Mouse (Mus musculus): Measurements from ENCODE around the gene Eng. TPM values are rescaled to one million over a fixed set of nuclear protein-coding genes. Genes with fewer than 3 reads are reported as not detected.

Gene Eng
- polyA plus RNA-seq, 1 experiment from 2014 or later = 59.5 TPM

DNA sequence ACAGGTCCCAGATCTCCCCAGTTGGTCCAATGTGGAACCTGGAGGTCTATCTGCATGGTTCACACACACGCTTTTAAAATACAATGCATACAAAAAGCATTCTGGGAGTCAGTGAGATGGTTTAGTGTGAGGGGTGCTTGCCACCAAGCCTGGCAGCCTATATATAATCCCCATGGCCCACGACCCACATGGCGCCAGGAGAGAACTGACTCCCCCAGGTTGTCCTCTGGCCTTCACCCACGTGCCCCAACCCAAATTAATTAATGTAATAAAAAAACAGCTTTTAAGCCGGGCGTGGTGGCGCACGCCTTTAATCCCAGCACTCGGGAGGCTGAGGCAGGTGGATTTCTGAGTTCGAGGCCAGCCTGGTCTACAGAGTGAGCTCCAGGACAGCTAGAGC is 37.3 kb downstream of the Eng start:
- Histone ChIP-seq H3K36me3 (ENCODE audit: control insufficient read depth, insufficient read depth, low read length) (peaks cover 72% of the 10 kb centered on the region), H3K4me2 (ENCODE audit: low read length) (no peak overlapping the region), H3K27ac (ENCODE audit: low read depth) (no peak overlapping the region), H3K9me3 (ENCODE audit: control insufficient read depth, low read length) (no peaks in the 10 kb centered on the region), H3K4me1 (replicated peaks; ENCODE audit: control insufficient read depth, insufficient read depth, low read length) (peaks cover 13% of the 10 kb centered on the region), H3K4me3 (ENCODE audit: low read depth, low read length) (no peak overlapping the region), H3K27me3 (replicated peaks; ENCODE audit: control insufficient read depth, insufficient read depth, low read length) (no peaks in the 10 kb centered on the region), H3K9ac (ENCODE audit: low read length) (no peak overlapping the region)
- DNase-seq (ENCODE audit: low spot score) (no peak), ATAC-seq (replicated peaks; ENCODE audit: low FRiP score, low TSS enrichment, low read depth) (no peak)
- 93% methylated on average over 10 of the region's 10 CpGs for WGBS

DNA sequence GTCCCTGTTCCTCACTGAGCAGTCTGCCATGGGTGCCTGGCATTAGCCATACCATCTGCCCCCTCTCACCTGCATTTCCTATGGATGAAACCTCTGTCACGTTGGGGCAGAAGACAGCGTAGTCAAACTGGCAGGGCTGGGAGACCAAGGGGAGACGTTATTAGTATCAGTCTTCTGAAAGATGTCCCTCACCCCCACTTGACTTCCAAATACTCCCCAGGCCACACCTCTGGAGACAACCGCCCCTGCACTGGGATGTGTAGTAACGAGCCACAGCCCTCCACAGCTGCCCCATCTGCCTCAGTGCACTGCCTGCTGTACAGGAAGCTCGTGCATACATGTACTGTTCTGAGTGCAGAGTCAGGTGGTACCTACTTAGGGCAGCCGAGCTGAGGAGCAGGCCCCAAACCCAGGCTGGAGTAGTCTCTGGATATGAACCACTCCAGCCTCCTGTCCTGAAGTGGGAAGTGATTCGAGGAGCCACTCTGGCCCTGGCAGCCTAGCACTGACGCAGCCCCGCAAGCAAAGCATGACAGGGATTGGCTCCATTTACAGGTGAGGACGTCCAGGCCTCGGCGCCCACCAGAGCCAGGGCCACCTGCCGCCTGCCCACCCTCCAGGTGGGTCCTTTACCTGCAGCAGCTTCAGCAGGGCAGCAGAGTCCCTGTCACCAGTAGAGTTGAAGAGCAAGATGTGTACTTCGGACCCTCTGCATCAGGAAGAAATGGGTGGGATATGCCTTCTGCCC is 38.5 kb downstream of the Eng start:
- peaks cover 69% of the 10 kb centered on the region for H3K36me3 ChIP-seq (ENCODE audit: control insufficient read depth, insufficient read depth, low read length)

GRCm38 (mm10) chr2:32685807-32686206 is 39.4 kb downstream of the Eng start:
- no peaks in the 10 kb centered on the region for H3K27me3 ChIP-seq (replicated peaks; ENCODE audit: control insufficient read depth, insufficient read depth, low read length)
- peaks cover 69% of the 10 kb centered on the region for H3K36me3 ChIP-seq (ENCODE audit: control insufficient read depth, insufficient read depth, low read length)
- H3K9me3 ChIP-seq (ENCODE audit: control insufficient read depth, low read length) = no peaks in the 10 kb centered on the region
- H3K4me2 ChIP-seq (ENCODE audit: low read length) = no peak overlapping the region
- 81% methylated on average over 3 of the region's 3 CpGs for WGBS
- no peak overlapping the region for H3K9ac ChIP-seq (ENCODE audit: low read length)
- no peak overlapping the region for H3K4me3 ChIP-seq (ENCODE audit: low read depth, low read length)
- H3K27ac ChIP-seq (ENCODE audit: low read depth) = no peak overlapping the region
- peaks cover 13% of the 10 kb centered on the region; the same call in 1 of the 2 replicates for H3K4me1 ChIP-seq (replicated peaks; ENCODE audit: control insufficient read depth, insufficient read depth, low read length)
- DNase-seq (ENCODE audit: low spot score) = no peak
- ATAC-seq (replicated peaks; ENCODE audit: low FRiP score, low TSS enrichment, low read depth) = no peak

More for the DNA sequence above, 38.5 kb downstream of the Eng start:
- 87% methylated on average over 15 of the region's 15 CpGs for WGBS
- Histone ChIP-seq H3K4me2 (ENCODE audit: low read length) (no peak overlapping the region), H3K4me1 (replicated peaks; ENCODE audit: control insufficient read depth, insufficient read depth, low read length) (peaks cover 13% of the 10 kb centered on the region), H3K9me3 (ENCODE audit: control insufficient read depth, low read length) (no peaks in the 10 kb centered on the region), H3K4me3 (ENCODE audit: low read depth, low read length) (no peak overlapping the region), H3K9ac (ENCODE audit: low read length) (no peak overlapping the region), H3K27me3 (replicated peaks; ENCODE audit: control insufficient read depth, insufficient read depth, low read length) (no peaks in the 10 kb centered on the region), H3K27ac (ENCODE audit: low read depth) (no peak overlapping the region)
- ATAC-seq (replicated peaks; ENCODE audit: low FRiP score, low TSS enrichment, low read depth) = no peak
- DNase-seq (ENCODE audit: low spot score) = no peak

DNA sequence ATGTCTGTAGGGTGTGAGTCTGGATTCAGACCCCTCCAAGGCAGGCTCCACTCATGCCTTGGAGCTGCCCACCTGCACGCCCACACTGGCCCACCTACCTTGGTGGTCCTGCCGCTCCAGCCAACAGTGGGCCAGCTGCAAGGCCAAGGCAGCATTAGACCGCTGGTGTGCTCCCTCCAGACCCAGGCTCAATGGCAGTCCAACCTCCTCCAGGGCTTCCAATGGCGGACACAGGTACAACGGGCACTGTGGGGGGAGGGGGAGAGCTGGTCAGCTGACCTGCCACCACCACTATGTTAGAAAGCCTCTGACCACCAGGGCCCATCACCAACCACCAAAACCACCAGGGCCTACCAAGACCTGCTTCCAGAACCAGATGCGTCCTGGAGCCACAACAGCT is 40.2 kb downstream of the Eng start:
- Histone ChIP-seq H3K27ac (ENCODE audit: low read depth) (no peak overlapping the region), H3K9ac (ENCODE audit: low read length) (no peak overlapping the region), H3K36me3 (ENCODE audit: control insufficient read depth, insufficient read depth, low read length) (peaks cover 64% of the 10 kb centered on the region), H3K4me2 (ENCODE audit: low read length) (no peak overlapping the region), H3K4me3 (ENCODE audit: low read depth, low read length) (no peak overlapping the region), H3K4me1 (replicated peaks; ENCODE audit: control insufficient read depth, insufficient read depth, low read length) (peaks cover 8% of the 10 kb centered on the region; the same call in 1 of the 2 replicates), H3K9me3 (ENCODE audit: control insufficient read depth, low read length) (no peaks in the 10 kb centered on the region), H3K27me3 (replicated peaks; ENCODE audit: control insufficient read depth, insufficient read depth, low read length) (no peaks in the 10 kb centered on the region)
- DNase-seq (ENCODE audit: low spot score) (no peak), ATAC-seq (replicated peaks; ENCODE audit: low FRiP score, low TSS enrichment, low read depth) (no peak)
- 88% methylated on average over 6 of the region's 6 CpGs for WGBS

DNA sequence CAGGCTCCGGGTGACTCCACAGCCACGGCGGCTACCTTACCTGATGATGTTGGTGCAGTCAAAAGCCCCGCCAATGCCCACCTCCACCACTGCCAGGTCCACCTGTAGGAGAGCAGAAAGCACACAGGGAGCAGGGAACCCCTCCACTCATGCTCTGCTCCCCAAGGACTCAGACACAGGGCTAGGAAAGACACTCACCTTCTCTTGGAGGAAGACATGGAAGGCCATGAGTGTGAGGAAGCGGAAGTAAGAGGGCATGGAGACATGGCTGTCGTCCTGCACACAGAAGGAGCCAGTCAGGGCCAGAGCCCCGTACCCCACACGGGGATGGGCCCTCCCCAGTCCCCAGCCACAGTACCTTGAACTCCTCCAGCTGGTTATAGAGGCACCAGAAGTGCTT is 41.2 kb downstream of the Eng start:
- no peaks in the 10 kb centered on the region for H3K9me3 ChIP-seq (ENCODE audit: control insufficient read depth, low read length)
- ATAC-seq (replicated peaks; ENCODE audit: low FRiP score, low TSS enrichment, low read depth) = no peak
- no peak overlapping the region for H3K9ac ChIP-seq (ENCODE audit: low read length)
- peaks cover 57% of the 10 kb centered on the region for H3K36me3 ChIP-seq (ENCODE audit: control insufficient read depth, insufficient read depth, low read length)
- 93% methylated on average over 8 of the region's 8 CpGs for WGBS
- no peak overlapping the region for H3K27ac ChIP-seq (ENCODE audit: low read depth)
- H3K27me3 ChIP-seq (replicated peaks; ENCODE audit: control insufficient read depth, insufficient read depth, low read length) = no peaks in the 10 kb centered on the region
- DNase-seq (ENCODE audit: low spot score) = no peak
- H3K4me3 ChIP-seq (ENCODE audit: low read depth, low read length) = no peak overlapping the region
- peaks cover 6% of the 10 kb centered on the region for H3K4me1 ChIP-seq (replicated peaks; ENCODE audit: control insufficient read depth, insufficient read depth, low read length)
- H3K4me2 ChIP-seq (ENCODE audit: low read length) = no peak overlapping the region

DNA sequence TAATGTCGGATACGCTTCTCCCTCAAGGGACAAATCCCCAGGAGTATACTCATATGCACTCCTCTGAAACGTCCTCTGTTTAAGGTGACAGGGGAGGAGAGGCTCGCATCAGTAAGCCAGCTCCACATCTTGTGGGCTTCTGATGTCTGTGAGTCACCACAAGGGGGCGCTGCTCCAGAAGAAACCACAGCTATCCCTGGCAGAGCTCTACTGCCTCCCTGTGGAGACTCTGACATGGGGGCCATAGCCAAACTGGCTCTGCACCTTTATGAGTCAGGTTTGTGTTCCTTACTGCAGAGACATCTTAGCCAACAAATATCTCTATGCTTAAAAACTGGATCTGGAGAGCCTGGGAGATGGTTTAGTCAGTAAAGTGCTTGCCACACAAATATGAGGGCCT is 43.0 kb downstream of the Eng start:
- Histone ChIP-seq H3K4me1 (replicated peaks; ENCODE audit: control insufficient read depth, insufficient read depth, low read length) (peaks cover 13% of the 10 kb centered on the region), H3K27ac (ENCODE audit: low read depth) (no peak overlapping the region), H3K9ac (ENCODE audit: low read length) (no peak overlapping the region), H3K4me2 (ENCODE audit: low read length) (no peak overlapping the region), H3K27me3 (replicated peaks; ENCODE audit: control insufficient read depth, insufficient read depth, low read length) (no peaks in the 10 kb centered on the region), H3K9me3 (ENCODE audit: control insufficient read depth, low read length) (no peaks in the 10 kb centered on the region), H3K4me3 (ENCODE audit: low read depth, low read length) (no peak overlapping the region), H3K36me3 (ENCODE audit: control insufficient read depth, insufficient read depth, low read length) (peaks cover 40% of the 10 kb centered on the region)
- WGBS = 24% methylated on average over 5 of the region's 5 CpGs
- no peak for ATAC-seq (replicated peaks; ENCODE audit: low FRiP score, low TSS enrichment, low read depth)
- DNase-seq (ENCODE audit: low spot score) = peak; percentile 94

- WGBS = 78% methylated on average over 11 of the region's 11 CpGs
- Histone ChIP-seq H3K27ac (ENCODE audit: low read depth) (no peak overlapping the region), H3K27me3 (replicated peaks; ENCODE audit: control insufficient read depth, insufficient read depth, low read length) (no peaks in the 10 kb centered on the region), H3K4me3 (ENCODE audit: low read depth, low read length) (no peak overlapping the region), H3K4me2 (ENCODE audit: low read length) (no peak overlapping the region), H3K9ac (ENCODE audit: low read length) (no peak overlapping the region), H3K36me3 (ENCODE audit: control insufficient read depth, insufficient read depth, low read length) (peaks cover 24% of the 10 kb centered on the region), H3K4me1 (replicated peaks; ENCODE audit: control insufficient read depth, insufficient read depth, low read length) (peaks cover 13% of the 10 kb centered on the region), H3K9me3 (ENCODE audit: control insufficient read depth, low read length) (no peaks in the 10 kb centered on the region)
- ATAC-seq (replicated peaks; ENCODE audit: low FRiP score, low TSS enrichment, low read depth) = no peak
- no peak for DNase-seq (ENCODE audit: low spot score)
These were observed 44.6 kb downstream of the Eng start for GRCm38 (mm10) chr2:32691041-32691440.

DNA sequence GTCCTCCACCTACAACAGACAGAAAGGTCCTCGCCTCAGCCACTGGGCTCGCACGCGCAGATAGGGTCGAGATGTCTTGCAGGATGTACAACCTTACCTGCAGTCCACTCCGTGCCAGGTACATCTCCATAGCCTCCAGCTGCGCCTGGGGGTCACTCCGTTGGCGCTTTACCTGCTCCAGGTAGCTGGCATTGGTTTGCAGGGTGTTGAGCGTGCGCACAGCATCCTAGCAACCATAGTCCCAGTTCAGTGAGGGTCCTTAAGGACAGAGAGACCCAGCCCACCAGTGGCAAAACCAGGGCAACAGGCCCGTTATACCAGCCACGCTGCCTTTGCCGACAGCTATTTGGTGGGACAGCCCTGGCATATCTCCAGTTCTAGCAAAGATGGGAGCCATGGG is 46.1 kb downstream of the Eng start:
- 92% methylated on average over 14 of the region's 14 CpGs for WGBS

DNA sequence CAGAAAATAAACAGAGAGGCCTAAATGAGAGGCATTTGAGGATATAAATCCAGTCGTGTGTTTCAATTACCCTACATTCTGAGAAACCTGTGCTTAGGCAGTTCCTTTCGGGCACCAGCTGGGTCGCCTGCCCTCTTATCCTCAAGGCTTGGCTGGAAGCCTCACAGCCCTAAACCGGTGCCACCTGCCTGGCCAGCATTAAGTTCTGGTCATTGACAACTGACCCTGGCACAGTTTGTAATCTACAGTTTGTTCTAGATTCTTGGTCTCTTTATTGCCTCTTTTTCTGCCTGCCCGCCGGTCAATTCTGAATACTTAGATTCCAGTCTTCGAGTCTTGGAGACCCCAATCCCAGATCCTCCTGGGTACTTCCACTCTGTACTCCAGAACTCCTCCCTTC is 46.9 kb downstream of the Eng start:
- H3K9me3 ChIP-seq (ENCODE audit: control insufficient read depth, low read length) = no peaks in the 10 kb centered on the region

More for the DNA sequence above, 46.1 kb downstream of the Eng start:
- Histone ChIP-seq H3K27ac (ENCODE audit: low read depth) (no peak overlapping the region), H3K9me3 (ENCODE audit: control insufficient read depth, low read length) (no peaks in the 10 kb centered on the region), H3K4me1 (replicated peaks; ENCODE audit: control insufficient read depth, insufficient read depth, low read length) (peaks cover 13% of the 10 kb centered on the region), H3K4me2 (ENCODE audit: low read length) (peak overlapping the region; percentile 70), H3K4me3 (ENCODE audit: low read depth, low read length) (no peak overlapping the region), H3K27me3 (replicated peaks; ENCODE audit: control insufficient read depth, insufficient read depth, low read length) (no peaks in the 10 kb centered on the region), H3K36me3 (ENCODE audit: control insufficient read depth, insufficient read depth, low read length) (peaks cover 9% of the 10 kb centered on the region), H3K9ac (ENCODE audit: low read length) (no peak overlapping the region)
- ATAC-seq (replicated peaks; ENCODE audit: low FRiP score, low TSS enrichment, low read depth) = no peak
- DNase-seq (ENCODE audit: low spot score) = no peak

More for the DNA sequence above, 46.9 kb downstream of the Eng start:
- Histone ChIP-seq H3K4me2 (ENCODE audit: low read length) (peak overlapping the region; percentile 70), H3K9ac (ENCODE audit: low read length) (peak overlapping the region; percentile 81), H3K4me1 (replicated peaks; ENCODE audit: control insufficient read depth, insufficient read depth, low read length) (peaks cover 15% of the 10 kb centered on the region), H3K27me3 (replicated peaks; ENCODE audit: control insufficient read depth, insufficient read depth, low read length) (no peaks in the 10 kb centered on the region), H3K4me3 (ENCODE audit: low read depth, low read length) (peak overlapping the region; percentile 80), H3K27ac (ENCODE audit: low read depth) (no peak overlapping the region), H3K36me3 (ENCODE audit: control insufficient read depth, insufficient read depth, low read length) (peaks cover 2% of the 10 kb centered on the region; the same call in 1 of the 2 replicates)
- 18% methylated on average over 7 of the region's 7 CpGs for WGBS
- DNase-seq (ENCODE audit: low spot score) (no peak), ATAC-seq (replicated peaks; ENCODE audit: low FRiP score, low TSS enrichment, low read depth) (no peak)

Measured in intestine, embryonic 14.5 days (tissue).